Mouse (Mus musculus): ENCODE results near the gene Selenon. TPM values are rescaled to one million over a fixed set of nuclear protein-coding genes. Genes with fewer than 3 reads are reported as not detected.

Selenon gene
- total and polyA plus RNA-seq, 3 experiments, result 0.05 TPM; not detected in 2

- DNase-seq (ENCODE audit: low spot score), result no peak
- Histone ChIP-seq H3K9me3 (replicated peaks) (peaks cover 7% of the 10 kb centered on the region; the same call in 1 of the 2 replicates), H3K36me3 (replicated peaks) (no peaks in the 10 kb centered on the region), H3K27me3 (ENCODE audit: insufficient read depth, low read length) (peaks cover 44% of the 10 kb centered on the region), H3K4me3 (ENCODE audit: low read depth, low read length) (no peak overlapping the region), H3K4me1 (ENCODE audit: insufficient read depth, low read depth, low read length) (no peaks in the 10 kb centered on the region)
- TF ChIP-seq POLR2AphosphoS5 (IDR thresholded peaks at IDR 0.05; ENCODE audit: insufficient replicate concordance, low read depth, low read length) (no peak), GATA1 (IDR thresholded peaks at IDR 0.05; ENCODE audit: borderline replicate concordance, low read length) (no peak)
- no peak for ATAC-seq (ENCODE audit: extremely low read depth, insufficient number of reproducible peaks, low FRiP score, poor library complexity, severe bottlenecking)
These were observed 11.7 kb upstream of the Selenon start for GRCm38 (mm10) chr4:134563624-134564023.

- no peaks in the 10 kb centered on the region for H3K36me3 ChIP-seq (replicated peaks)
- TF ChIP-seq POLR2AphosphoS5 (IDR thresholded peaks at IDR 0.05; ENCODE audit: insufficient replicate concordance, low read depth, low read length) (no peak), CTCF (IDR thresholded peaks at IDR 0.05; ENCODE audit: low read depth, low read length) (no peak), TAL1 (conservative IDR thresholded peaks at IDR 0.05; ENCODE audit: low read depth, low read length) (no peak), GATA2 (IDR thresholded peaks at IDR 0.05; ENCODE audit: borderline replicate concordance, low read depth, low read length) (no peak), GATA1 (IDR thresholded peaks at IDR 0.05; ENCODE audit: borderline replicate concordance, low read length) (no peak)
These were observed 10.0 kb upstream of the Selenon start for GRCm38 (mm10) chr4:134562014-134562413.

DNA sequence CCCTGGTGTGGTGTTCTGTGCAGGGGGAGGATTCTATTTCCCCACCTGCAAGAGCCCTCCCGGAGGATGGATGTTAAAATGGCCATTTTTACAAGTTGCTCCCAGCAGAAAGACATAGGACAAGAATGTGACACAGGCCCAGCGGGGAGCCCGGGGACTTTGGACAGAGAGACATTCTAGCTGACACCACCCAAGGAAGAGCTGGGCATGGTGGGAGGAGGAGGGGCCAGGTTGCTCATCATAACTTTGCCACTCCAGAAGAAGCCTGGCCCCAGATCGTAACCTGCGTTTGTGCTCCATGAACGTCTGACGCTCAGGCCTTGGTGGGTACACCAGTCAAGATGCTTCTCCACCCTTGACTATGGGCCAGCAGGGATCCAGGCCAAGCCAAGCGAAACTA lies 8.7 kb upstream of the Selenon start:
- ATAC-seq (ENCODE audit: extremely low read depth, insufficient number of reproducible peaks, low FRiP score, poor library complexity, severe bottlenecking), result no peak
- no peaks in the 10 kb centered on the region for H3K4me1 ChIP-seq (ENCODE audit: insufficient read depth, low read depth, low read length)
- TF ChIP-seq POLR2AphosphoS5 (IDR thresholded peaks at IDR 0.05; ENCODE audit: insufficient replicate concordance, low read depth, low read length) (no peak), GATA2 (IDR thresholded peaks at IDR 0.05; ENCODE audit: borderline replicate concordance, low read depth, low read length) (no peak), GATA1 (IDR thresholded peaks at IDR 0.05; ENCODE audit: borderline replicate concordance, low read length) (no peak), CTCF (IDR thresholded peaks at IDR 0.05; ENCODE audit: low read depth, low read length) (no peak), TAL1 (conservative IDR thresholded peaks at IDR 0.05; ENCODE audit: low read depth, low read length) (no peak)
- H3K4me3 ChIP-seq (ENCODE audit: low read depth, low read length), result no peak overlapping the region
- no peak for DNase-seq (ENCODE audit: low spot score)
- H3K36me3 ChIP-seq (replicated peaks), result no peaks in the 10 kb centered on the region
- H3K9me3 ChIP-seq (replicated peaks), result peaks cover 6% of the 10 kb centered on the region; the same call in 1 of the 2 replicates
- H3K27me3 ChIP-seq (ENCODE audit: insufficient read depth, low read length), result peaks cover 41% of the 10 kb centered on the region

More at GRCm38 (mm10) chr4:134562014-134562413, 10.0 kb upstream of the Selenon start:
- H3K9me3 ChIP-seq (replicated peaks), result peaks cover 7% of the 10 kb centered on the region; the same call in 1 of the 2 replicates
- no peak overlapping the region for H3K4me3 ChIP-seq (ENCODE audit: low read depth, low read length)
- H3K4me1 ChIP-seq (ENCODE audit: insufficient read depth, low read depth, low read length), result no peaks in the 10 kb centered on the region
- DNase-seq (ENCODE audit: low spot score), result no peak
- H3K27me3 ChIP-seq (ENCODE audit: insufficient read depth, low read length), result peaks cover 41% of the 10 kb centered on the region
- ATAC-seq (ENCODE audit: extremely low read depth, insufficient number of reproducible peaks, low FRiP score, poor library complexity, severe bottlenecking), result no peak

DNA sequence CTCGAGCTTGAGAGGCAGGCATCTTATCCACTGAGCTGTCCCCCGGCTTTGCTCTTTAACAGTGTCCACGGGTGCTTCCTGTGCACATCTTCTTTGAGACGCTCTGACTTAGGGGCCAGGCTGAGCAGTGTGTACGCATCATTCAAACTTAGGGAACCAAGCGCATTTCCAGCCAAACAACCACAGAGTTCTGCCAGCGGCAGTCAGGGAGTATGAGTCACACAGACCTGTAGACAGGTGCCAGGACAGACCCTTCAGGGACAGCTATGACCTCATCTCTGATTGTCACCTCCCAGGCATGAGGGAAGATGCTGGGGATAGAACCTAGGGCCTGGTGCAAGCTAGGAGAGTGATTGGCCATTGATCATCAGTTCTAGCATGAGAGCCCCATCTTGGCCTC lies 7.2 kb upstream of the Selenon start:
- DNase-seq (ENCODE audit: low spot score), result no peak
- H3K9me3 ChIP-seq (replicated peaks), result no peaks in the 10 kb centered on the region
- H3K4me1 ChIP-seq (ENCODE audit: insufficient read depth, low read depth, low read length), result no peaks in the 10 kb centered on the region
- H3K4me3 ChIP-seq (ENCODE audit: low read depth, low read length), result no peak overlapping the region
- no peak for ATAC-seq (ENCODE audit: extremely low read depth, insufficient number of reproducible peaks, low FRiP score, poor library complexity, severe bottlenecking)
- peaks cover 38% of the 10 kb centered on the region for H3K27me3 ChIP-seq (ENCODE audit: insufficient read depth, low read length)
- TF ChIP-seq GATA1 (IDR thresholded peaks at IDR 0.05; ENCODE audit: borderline replicate concordance, low read length) (no peak), TAL1 (conservative IDR thresholded peaks at IDR 0.05; ENCODE audit: low read depth, low read length) (no peak), CTCF (IDR thresholded peaks at IDR 0.05; ENCODE audit: low read depth, low read length) (no peak), GATA2 (IDR thresholded peaks at IDR 0.05; ENCODE audit: borderline replicate concordance, low read depth, low read length) (no peak), POLR2AphosphoS5 (IDR thresholded peaks at IDR 0.05; ENCODE audit: insufficient replicate concordance, low read depth, low read length) (no peak)
- no peaks in the 10 kb centered on the region for H3K36me3 ChIP-seq (replicated peaks)

- Histone ChIP-seq H3K4me3 (ENCODE audit: low read depth, low read length) (no peak overlapping the region), H3K36me3 (replicated peaks) (no peaks in the 10 kb centered on the region), H3K27me3 (ENCODE audit: insufficient read depth, low read length) (peaks cover 33% of the 10 kb centered on the region), H3K9me3 (replicated peaks) (no peaks in the 10 kb centered on the region), H3K4me1 (ENCODE audit: insufficient read depth, low read depth, low read length) (no peaks in the 10 kb centered on the region)
- DNase-seq (ENCODE audit: low spot score), result no peak
- ATAC-seq (ENCODE audit: extremely low read depth, insufficient number of reproducible peaks, low FRiP score, poor library complexity, severe bottlenecking), result no peak
- no peak for TF ChIP-seq GATA1 (IDR thresholded peaks at IDR 0.05; ENCODE audit: borderline replicate concordance, low read length)
- no peak for TF ChIP-seq CTCF (IDR thresholded peaks at IDR 0.05; ENCODE audit: low read depth, low read length)
- no peak for TF ChIP-seq TAL1 (conservative IDR thresholded peaks at IDR 0.05; ENCODE audit: low read depth, low read length)
- TF ChIP-seq POLR2AphosphoS5 (IDR thresholded peaks at IDR 0.05; ENCODE audit: insufficient replicate concordance, low read depth, low read length), result no peak
- TF ChIP-seq GATA2 (IDR thresholded peaks at IDR 0.05; ENCODE audit: borderline replicate concordance, low read depth, low read length), result no peak
These were observed 6.7 kb upstream of the Selenon start for GRCm38 (mm10) chr4:134558570-134559113.

DNA sequence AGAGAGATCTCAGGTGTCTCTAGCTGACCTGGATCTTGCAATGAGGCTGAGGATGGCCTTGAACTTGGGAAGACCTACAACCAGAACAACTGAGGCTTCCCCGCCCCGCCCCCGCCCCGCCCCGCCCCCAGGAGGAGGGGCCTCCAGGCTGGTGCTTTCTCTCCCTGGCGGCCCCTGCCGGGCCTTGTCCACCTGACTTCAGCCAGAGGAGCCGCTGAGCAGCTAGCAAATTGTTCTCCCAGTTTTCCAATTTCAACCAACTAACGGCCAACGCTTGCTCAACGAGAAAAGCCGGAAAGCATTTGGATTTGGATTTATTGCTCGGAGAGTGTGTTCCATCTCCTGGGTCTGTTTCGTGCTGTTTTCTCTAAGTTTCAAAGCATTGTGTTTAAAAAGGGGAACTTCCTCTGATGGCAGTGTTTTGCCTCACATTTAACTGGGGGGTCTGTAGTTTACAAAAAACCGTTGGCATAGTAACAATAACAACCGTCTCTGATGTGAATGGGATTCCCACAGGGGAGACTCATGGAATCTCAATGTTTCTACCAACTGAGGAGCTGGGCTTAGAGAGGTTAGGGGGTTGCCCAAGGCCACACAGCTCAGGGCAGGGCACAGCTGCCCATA lies 5.8 kb upstream of the Selenon start:
- H3K9me3 ChIP-seq (replicated peaks), result no peaks in the 10 kb centered on the region
- H3K4me3 ChIP-seq (ENCODE audit: low read depth, low read length), result no peak overlapping the region
- no peaks in the 10 kb centered on the region for H3K36me3 ChIP-seq (replicated peaks)
- DNase-seq (ENCODE audit: low spot score), result no peak
- no peak for ATAC-seq (ENCODE audit: extremely low read depth, insufficient number of reproducible peaks, low FRiP score, poor library complexity, severe bottlenecking)
- TF ChIP-seq GATA2 (IDR thresholded peaks at IDR 0.05; ENCODE audit: borderline replicate concordance, low read depth, low read length) (no peak), TAL1 (conservative IDR thresholded peaks at IDR 0.05; ENCODE audit: low read depth, low read length) (no peak), POLR2AphosphoS5 (IDR thresholded peaks at IDR 0.05; ENCODE audit: insufficient replicate concordance, low read depth, low read length) (no peak), GATA1 (IDR thresholded peaks at IDR 0.05; ENCODE audit: borderline replicate concordance, low read length) (no peak), CTCF (IDR thresholded peaks at IDR 0.05; ENCODE audit: low read depth, low read length) (no peak)
- peaks cover 29% of the 10 kb centered on the region for H3K27me3 ChIP-seq (ENCODE audit: insufficient read depth, low read length)
- no peaks in the 10 kb centered on the region for H3K4me1 ChIP-seq (ENCODE audit: insufficient read depth, low read depth, low read length)

All from G1E (cell line).